Mouse (Mus musculus): ENCODE results near the gene Ddah1.

- TF ChIP-seq CTCF (IDR thresholded peaks at IDR 0.05; ENCODE audit: extremely low read depth, insufficient read depth, low read length) (no peak), POLR2A (IDR thresholded peaks at IDR 0.05; ENCODE audit: extremely low read depth, insufficient read depth, low read length) (no peak)
Observed at GRCm38 (mm10) chr3:145806502-145806901, 48.0 kb downstream of the Ddah1 start.
